Mouse (Mus musculus): Measurements from ENCODE around the gene Gm35315. TPM values are rescaled to one million over a fixed set of nuclear protein-coding genes. Genes with fewer than 3 reads are reported as not detected.
A peak's percentile ranks its signal among the peaks of the same experiment; 100 is the strongest.
"Not testable (repeated sequence)": the region's sequence is repeated elsewhere in the genome, so short reads cannot be mapped to it uniquely, and the experiment has no call there.

The Gm35315 gene
- total RNA-seq, 2 experiments from 2014 or later: not detected

- no peak for DNase-seq
Observed at GRCm38 (mm10) chr5:110100921-110101631, 6.9 kb upstream of the Gm35315 start.

GRCm38 (mm10) chr5:110099656-110100580 lies 5.7 kb upstream of the Gm35315 start, which contains the start of gene Plcxd1:
TSS of gene Plcxd1 (plus strand) at chr5:110099969.
- no peak for DNase-seq

GRCm38 (mm10) chr5:110098991-110099477 lies 4.8 kb upstream of the Gm35315 start:
- no peak for DNase-seq

GRCm38 (mm10) chr5:110094847-110095213 lies 610 bp upstream of the Gm35315 start:
- no peak for DNase-seq

GRCm38 (mm10) chr5:110091546-110091945 lies 2.7 kb downstream of the Gm35315 start:
- no peak for DNase-seq

- DNase-seq: no peak
Observed at GRCm38 (mm10) chr5:110086161-110086866, 7.9 kb downstream of the Gm35315 start.

- no peak for DNase-seq
Observed at GRCm38 (mm10) chr5:110082961-110083360, 11.3 kb downstream of the Gm35315 start.

- DNase-seq: not testable (repeated sequence)
Observed at GRCm38 (mm10) chr5:110072413-110072812, 21.8 kb downstream of the Gm35315 start, which contains the start of gene Gm17655. TSS of gene Gm17655 (minus strand) at chr5:110072513.

GRCm38 (mm10) chr5:110057637-110058408 lies 36.4 kb downstream of the Gm35315 start:
- DNase-seq: peak; percentile 84

Other genes starting within 250 kb of the Gm35315 start
- gene Gm15446, start 171.0 kb downstream of the Gm35315 start, total RNA-seq (2021): 1 to 10 TPM; 4.5 to 5.2 TPM
- gene Zfp932, start 97.9 kb downstream of the Gm35315 start, total RNA-seq (2021): 10 to 100 TPM in 1 of 2 experiments, 1 to 10 TPM in 1; 9.3 to 11.2 TPM
- gene Gm17655, start 21.9 kb downstream of the Gm35315 start, total RNA-seq (2021): 1 to 10 TPM; 2.8 to 3.3 TPM
- not detected for gene Plcxd1, start 5.5 kb upstream of the Gm35315 start, total RNA-seq (2021)
- gene Gtpbp6, start 13.8 kb upstream of the Gm35315 start, total RNA-seq (2021): 10 to 100 TPM; 32.3 to 33.6 TPM
- 1 to 10 TPM; 2.7 to 3.1 TPM for gene Zfp605, start 15.7 kb upstream of the Gm35315 start, total RNA-seq (2021)
- gene Chfr, start 41.4 kb upstream of the Gm35315 start, total RNA-seq (2021): 10 to 100 TPM; 23.5 to 23.7 TPM
- 10 to 100 TPM; 35.5 to 38.7 TPM for gene Golga3, start 82.3 kb upstream of the Gm35315 start, total RNA-seq (2021)
- gene Ankle2, start 136.6 kb upstream of the Gm35315 start, total RNA-seq (2021): 10 to 100 TPM; 27.9 to 29.8 TPM
- 10 to 100 TPM; 41.4 to 42.8 TPM for gene Pgam5, start 175.5 kb upstream of the Gm35315 start, total RNA-seq (2021)
- gene Pxmp2, start 191.8 kb upstream of the Gm35315 start, total RNA-seq (2021): 10 to 100 TPM; 23.3 to 25.0 TPM
- gene Pole, start 191.9 kb upstream of the Gm35315 start, total RNA-seq (2021): 10 to 100 TPM; 20.9 to 22.0 TPM
- gene P2rx2, start 248.8 kb upstream of the Gm35315 start, total RNA-seq (2021): not detected